In the genomic region with DNA sequence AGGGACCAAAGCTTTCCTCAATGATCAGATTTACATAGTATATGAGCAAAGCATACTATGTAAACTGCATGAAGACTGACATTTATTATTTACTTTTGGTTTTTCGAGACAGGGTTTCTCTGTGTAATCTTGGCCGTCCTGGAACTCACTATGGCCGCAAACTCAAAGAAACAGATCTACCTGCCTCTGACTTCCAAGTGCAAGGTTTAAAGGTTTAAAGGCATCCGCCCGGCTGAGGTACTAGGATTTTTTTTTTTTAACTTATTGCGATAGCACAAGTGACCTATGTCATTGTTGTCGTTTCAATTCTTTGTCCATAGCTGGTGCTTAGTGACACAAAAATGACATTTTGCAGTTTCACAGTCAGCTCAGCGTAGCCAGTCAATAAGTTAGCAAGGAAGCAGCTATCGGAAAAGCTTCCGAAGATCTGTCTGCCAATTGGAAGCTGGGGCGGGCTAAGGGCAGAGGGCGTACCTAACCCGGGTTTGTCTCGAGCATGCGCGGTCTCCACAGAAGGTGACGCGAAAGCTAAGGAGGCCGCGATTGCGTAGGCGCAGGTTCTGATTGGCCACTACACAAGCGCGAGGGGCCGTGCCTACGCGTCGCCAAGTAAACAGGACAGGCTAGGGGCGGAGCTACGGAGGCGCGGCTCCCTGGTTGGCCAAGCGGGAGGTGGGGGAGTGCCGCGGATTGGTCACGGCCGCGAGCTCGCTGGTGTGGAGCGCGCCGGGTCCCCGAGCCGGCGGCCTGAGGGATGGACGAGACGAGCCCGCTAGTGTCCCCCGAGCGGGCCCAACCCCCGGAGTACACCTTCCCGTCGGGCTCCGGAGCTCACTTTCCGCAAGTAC, we compare ENCODE assay signal across 8 mouse cellular contexts. TPM values are rescaled to one million over a fixed set of nuclear protein-coding genes. Genes with fewer than 3 reads are reported as not detected.
DNase-seq lines count a peak whose midpoint lies in the region; ATAC-seq and TF ChIP-seq lines count a peak whose summit lies in the region.

A gene (plus strand): TSS at position 723 of the 848 bp plus-strand sequence.

- peak within 1 kb of the TSS; percentile 93 for H3K9ac ChIP-seq in embryonic facial prominence, embryonic 14.5 days (ENCODE audit: low read depth, low read length)
- peak within 1 kb of the TSS; percentile 89 for H3K9ac ChIP-seq in heart, adult 2 months (ENCODE audit: low read depth, low read length)
- H3K9ac ChIP-seq in limb, embryonic 13.5 days = peak within 1 kb of the TSS; percentile 91
- H3K9ac ChIP-seq in midbrain, embryonic 16.5 days (ENCODE audit: low read depth, low read length) = peak within 1 kb of the TSS; percentile 90

- 0 out of 2 replicates have a peak, but pooled peaks have one; percentile 11 for TF ChIP-seq CTCF in heart, adult 2 months (IDR thresholded peaks at IDR 0.05)

- TF ChIP-seq POLR2A in heart, adult 2 months (IDR thresholded peaks at IDR 0.05; ENCODE audit: insufficient read depth, low read depth, low read length) = peak; percentile 89

- no peaks in the 10 kb centered on the region for H3K79me2 ChIP-seq in heart, adult 2 months (replicated peaks; ENCODE audit: control insufficient read depth, insufficient read depth, low read length)

- H3K4me2 ChIP-seq in embryonic facial prominence, embryonic 14.5 days (ENCODE audit: low read depth, low read length) = peak within 1 kb of the TSS; percentile 75
- H3K4me2 ChIP-seq in limb, embryonic 13.5 days (replicated peaks) = peak within 1 kb of the TSS; percentile 86
- H3K4me2 ChIP-seq in midbrain, embryonic 16.5 days (ENCODE audit: low read length) = peak within 1 kb of the TSS; percentile 81

- ATAC-seq in embryonic facial prominence, embryonic 14.5 days (ENCODE audit: low read depth) = peak; percentile 98
- peak; percentile 98 for ATAC-seq in limb, embryonic 13.5 days (ENCODE audit: low FRiP score, low read depth)
- ATAC-seq in midbrain, embryonic 16.5 days = peak; percentile 98

- DNase-seq in 3T3-L1 (ENCODE audit: low read depth, low spot score) = peak; percentile 100
- peak; percentile 91 to 98 for DNase-seq in adrenal gland, postnatal 4 days (ENCODE audit: low spot score in 2 of 2)
- peak; percentile 100 for DNase-seq in embryonic facial prominence, embryonic 14.5 days (ENCODE audit: low spot score)
- DNase-seq in heart, adult 2 months = peak; percentile 96 to 100
- peak; percentile 100 for DNase-seq in kidney, adult 8-10 months
- peak; percentile 93 to 99 for DNase-seq in spleen, postnatal 10 days (ENCODE audit: low spot score in 2 of 2)

- H3K27me3 ChIP-seq in embryonic facial prominence, embryonic 14.5 days (replicated peaks; ENCODE audit: control insufficient read depth, insufficient read depth, low read length) = no peaks in the 10 kb centered on the region
- peaks cover 4% of the 10 kb centered on the region for H3K27me3 ChIP-seq in heart, adult 2 months (ENCODE audit: control insufficient read depth, insufficient read depth, low read length)
- H3K27me3 ChIP-seq in limb, embryonic 13.5 days = no peaks in the 10 kb centered on the region
- H3K27me3 ChIP-seq in midbrain, embryonic 16.5 days (ENCODE audit: control insufficient read depth, insufficient read depth, low read depth, low read length) = no peaks in the 10 kb centered on the region

- WGBS in embryonic facial prominence, embryonic 14.5 days = under 1% methylated on average over 28 of the region's 55 CpGs
- under 1% methylated on average over 52 of the region's 55 CpGs for WGBS in heart, adult 2 months
- under 1% methylated on average over 55 of the region's 55 CpGs for WGBS in limb, embryonic 13.5 days
- WGBS in midbrain, embryonic 16.5 days = 2% methylated on average over 54 of the region's 55 CpGs

- peak within 1 kb of the TSS; percentile 91 for H3K27ac ChIP-seq in embryonic facial prominence, embryonic 14.5 days (replicated peaks; ENCODE audit: low read depth, low read length)
- peak within 1 kb of the TSS; percentile 86 for H3K27ac ChIP-seq in heart, adult 2 months
- peak within 1 kb of the TSS; percentile 86 for H3K27ac ChIP-seq in limb, embryonic 13.5 days
- peak within 1 kb of the TSS; percentile 86 for H3K27ac ChIP-seq in midbrain, embryonic 16.5 days (ENCODE audit: low read length)

- intact Hi-C loops in heart, adult 2 months (cut with DNase I) = loop anchor here (2.0 to 5.0 kb wide), 5 partner anchors 37 to 178 kb away; a partner anchor contains a TSS

- H3K9me3 ChIP-seq in embryonic facial prominence, embryonic 14.5 days (ENCODE audit: control insufficient read depth, low read length) = no peaks in the 10 kb centered on the region
- H3K9me3 ChIP-seq in limb, embryonic 13.5 days = no peaks in the 10 kb centered on the region
- H3K9me3 ChIP-seq in midbrain, embryonic 16.5 days (replicated peaks; ENCODE audit: control insufficient read depth, low read length, poor library complexity, severe bottlenecking) = no peaks in the 10 kb centered on the region

- peaks cover 19% of the 10 kb centered on the region for H3K4me1 ChIP-seq in embryonic facial prominence, embryonic 14.5 days (ENCODE audit: control insufficient read depth, insufficient read depth, low read length)
- H3K4me1 ChIP-seq in heart, adult 2 months (ENCODE audit: control insufficient read depth, insufficient read depth, low read length) = peaks cover 6% of the 10 kb centered on the region
- peaks cover 29% of the 10 kb centered on the region for H3K4me1 ChIP-seq in limb, embryonic 13.5 days
- peaks cover 24% of the 10 kb centered on the region for H3K4me1 ChIP-seq in midbrain, embryonic 16.5 days (ENCODE audit: control insufficient read depth, insufficient read depth, low read length)

- peak; percentile 64; the same call in 1 of the 2 replicates for TF ChIP-seq EP300 in heart, adult 2 months (IDR thresholded peaks at IDR 0.05; ENCODE audit: insufficient read depth, low read depth, low read length)

- H3K36me3 ChIP-seq in embryonic facial prominence, embryonic 14.5 days (ENCODE audit: control insufficient read depth, insufficient read depth, low read length) = peaks cover 6% of the 10 kb centered on the region; the same call in 1 of the 2 replicates
- no peaks in the 10 kb centered on the region for H3K36me3 ChIP-seq in heart, adult 2 months (ENCODE audit: control insufficient read depth, insufficient read depth, low read length)
- peaks cover 15% of the 10 kb centered on the region for H3K36me3 ChIP-seq in limb, embryonic 13.5 days
- no peaks in the 10 kb centered on the region; the same call in 1 of the 2 replicates for H3K36me3 ChIP-seq in midbrain, embryonic 16.5 days (ENCODE audit: control insufficient read depth, insufficient read depth, low read length)

- peak within 1 kb of the TSS; percentile 99 for H3K4me3 ChIP-seq in embryonic facial prominence, embryonic 14.5 days (ENCODE audit: low read depth, low read length)
- H3K4me3 ChIP-seq in heart, adult 2 months = peak within 1 kb of the TSS; percentile 64
- H3K4me3 ChIP-seq in limb, embryonic 13.5 days = peak within 1 kb of the TSS; percentile 91
- H3K4me3 ChIP-seq in midbrain, embryonic 16.5 days (ENCODE audit: low read depth, low read length) = peak within 1 kb of the TSS; percentile 95

RNA-seq across cellular contexts. Expression of the gene that starts here (rescaled TPM):
- 10 to 100 TPM; 37.5 to 42.3 TPM for total RNA-seq in adrenal gland, postnatal 4 days (2021)
- polyA plus RNA-seq in embryonic facial prominence, embryonic 14.5 days (2014; fragmentation: Nextera tagmentation; extraction: Ambion mirVana) = 28.2 and 29.9 TPM in 2 replicates
- total RNA-seq in heart, adult 2 months (2021) = 10 to 100 TPM; 18.2 to 21.3 TPM
- 15.1 and 21.4 TPM in 2 replicates for polyA plus RNA-seq in heart, adult 2 months (2012; rRNA removed)
- polyA plus RNA-seq in limb, embryonic 13.5 days (2015; fragmentation: Nextera tagmentation; extraction: Ambion mirVana) = 29.0 and 29.6 TPM in 2 replicates
- 27.8 and 28.5 TPM in 2 replicates for polyA plus RNA-seq in midbrain, embryonic 16.5 days (2015; fragmentation: Nextera tagmentation; extraction: Ambion mirVana)

Comparison
In these comparisons a context has a peak if more than half of its experiments do, and no peak if none do; other contexts are left out.
1. Peak in every context shown above with its lines: DNase-seq, ATAC-seq, H3K4me3 ChIP-seq and H3K27ac ChIP-seq.